In genomic region chr14:100286586-100287241, GRCm38 (mm10) we compare ENCODE assay signal across 8 mouse cellular contexts. TPM values are rescaled to one million over a fixed set of nuclear protein-coding genes. Genes with fewer than 3 reads are reported as not detected.
DNase-seq lines count a peak whose midpoint lies in the region; ATAC-seq and TF ChIP-seq lines count a peak whose summit lies in the region.

No protein-coding gene starts in this region.

- peak; percentile 15 to 45 for DNase-seq in heart, adult 2 months
- no peak for DNase-seq in heart, postnatal 25 days (ENCODE audit: low spot score)
- DNase-seq in cerebellum, postnatal 10 days: peak; percentile 46 to 50
- DNase-seq in heart, adult 8-10 months (ENCODE audit: low spot score): peak; percentile 44
- peak; percentile 16 to 17 for DNase-seq in left cerebral cortex, adult 2 months (ENCODE audit: extremely low spot score in 1 of 2, low spot score in 2 of 2)
- DNase-seq in ovary, postnatal 10 days (ENCODE audit: low spot score): no peak

- intact Hi-C loops in heart, adult 2 months (cut with DNase I): loop anchor here (5.0 to 10.0 kb wide), 4 partner anchors 192 to 461 kb away; no protein-coding TSS in a partner anchor
- intact Hi-C loops in heart, postnatal 25 days (cut with DNase I): loop anchor here (5.0 to 10.0 kb wide), 6 partner anchors 164 to 468 kb away; no protein-coding TSS in a partner anchor
- intact Hi-C loops in left cerebral cortex, adult 2 months (cut with DNase I): loop anchor here (5.0 kb wide), 3 partner anchors 76 to 279 kb away; no protein-coding TSS in a partner anchor

- peak overlapping the region; percentile 87 for H3K4me3 ChIP-seq in heart, adult 2 months
- peak overlapping the region; percentile 72 for H3K4me3 ChIP-seq in left cerebral cortex, adult 2 months
- H3K4me3 ChIP-seq in midbrain, embryonic 16.5 days (ENCODE audit: low read depth, low read length): peak overlapping the region; percentile 72

- no peaks in the 10 kb centered on the region; the same call in 1 of the 2 replicates for H3K4me1 ChIP-seq in heart, adult 2 months (ENCODE audit: control insufficient read depth, insufficient read depth, low read length)
- peaks cover 10% of the 10 kb centered on the region for H3K4me1 ChIP-seq in midbrain, embryonic 16.5 days (ENCODE audit: control insufficient read depth, insufficient read depth, low read length)

- WGBS in heart, adult 2 months: 22% methylated on average over 19 of the region's 19 CpGs
- 5% methylated on average over 19 of the region's 19 CpGs for WGBS in midbrain, embryonic 16.5 days

- no peak for ATAC-seq in midbrain, embryonic 16.5 days
- no peak for ATAC-seq in megakaryocyte progenitor cell, adult 5-6 weeks (replicated peaks; ENCODE audit: poor library complexity)

- no peak; the same call in 1 of the 2 replicates for TF ChIP-seq POLR2A in heart, adult 2 months (IDR thresholded peaks at IDR 0.05; ENCODE audit: insufficient read depth, low read depth, low read length)

- H3K9ac ChIP-seq in heart, adult 2 months (ENCODE audit: low read depth, low read length): peak overlapping the region; percentile 64
- peak overlapping the region; percentile 98 for H3K9ac ChIP-seq in midbrain, embryonic 16.5 days (ENCODE audit: low read depth, low read length)

- peak overlapping the region; percentile 93 for H3K27ac ChIP-seq in heart, adult 2 months
- peak overlapping the region; percentile 95 for H3K27ac ChIP-seq in left cerebral cortex, adult 2 months
- H3K27ac ChIP-seq in midbrain, embryonic 16.5 days (ENCODE audit: low read length): peak overlapping the region; percentile 95

- no peak for TF ChIP-seq EP300 in heart, adult 2 months (IDR thresholded peaks at IDR 0.05; ENCODE audit: insufficient read depth, low read depth, low read length)

- peaks cover 2% of the 10 kb centered on the region; the same call in 1 of the 2 replicates for H3K36me3 ChIP-seq in heart, adult 2 months (ENCODE audit: control insufficient read depth, insufficient read depth, low read length)
- H3K36me3 ChIP-seq in midbrain, embryonic 16.5 days (ENCODE audit: control insufficient read depth, insufficient read depth, low read length): no peaks in the 10 kb centered on the region

- no peak for TF ChIP-seq CTCF in heart, adult 2 months (IDR thresholded peaks at IDR 0.05)
- no peak; the same call in none of the 2 replicates for TF ChIP-seq CTCF in left cerebral cortex, adult 2 months (IDR thresholded peaks at IDR 0.05)

- H3K4me2 ChIP-seq in midbrain, embryonic 16.5 days (ENCODE audit: low read length): peak overlapping the region; percentile 78

- no peaks in the 10 kb centered on the region for H3K9me3 ChIP-seq in midbrain, embryonic 16.5 days (replicated peaks; ENCODE audit: control insufficient read depth, low read length, poor library complexity, severe bottlenecking)

- no peaks in the 10 kb centered on the region for H3K27me3 ChIP-seq in heart, adult 2 months (ENCODE audit: control insufficient read depth, insufficient read depth, low read length)
- no peaks in the 10 kb centered on the region for H3K27me3 ChIP-seq in midbrain, embryonic 16.5 days (ENCODE audit: control insufficient read depth, insufficient read depth, low read depth, low read length)

- H3K79me2 ChIP-seq in heart, adult 2 months (replicated peaks; ENCODE audit: control insufficient read depth, insufficient read depth, low read length): no peaks in the 10 kb centered on the region

RNA-seq across cellular contexts. Expression of gene Klf12, which starts 2.2 kb away (rescaled TPM):
- total RNA-seq in heart, adult 2 months (2021): 10 to 100 TPM; 15.3 to 15.8 TPM
- 8.6 and 14.6 TPM in 2 replicates for polyA plus RNA-seq in heart, adult 2 months (2012; rRNA removed)
- 10 to 100 TPM; 16.2 to 18.6 TPM for total RNA-seq in heart, postnatal 25 days (2021)
- 10 to 100 TPM; 18.2 to 20.2 (median 18.5) TPM for total RNA-seq in heart, adult 8-10 months (2022)
- 10 to 100 TPM; 53.6 to 55.7 TPM for total RNA-seq in left cerebral cortex, adult 2 months (2021)
- 51.3 and 60.2 TPM in 2 replicates for polyA plus RNA-seq in midbrain, embryonic 16.5 days (2015; fragmentation: Nextera tagmentation; extraction: Ambion mirVana)
- 0.20 and 1.2 TPM in 2 replicates for total RNA-seq in megakaryocyte progenitor cell, adult 5-6 weeks (2015)
- total RNA-seq in megakaryocyte progenitor cell, adult 5-6 weeks (2017): 0.44 TPM in 1 of 2 replicates, not detected in the other

Comparison
In these comparisons a context has a peak if more than half of its experiments do, and no peak if none do; other contexts are left out.
1. DNase-seq: peak in heart, adult 2 months (2 of 2), cerebellum, postnatal 10 days (2 of 2), heart, adult 8-10 months (single experiment) and left cerebral cortex, adult 2 months (2 of 2); none in heart, postnatal 25 days (single experiment) and ovary, postnatal 10 days (single experiment).
2. RNA of gene Klf12, which starts 2.2 kb away (total RNA-seq): 53.6 to 55.7 TPM in left cerebral cortex, adult 2 months, 16.2 to 18.6 TPM in heart, postnatal 25 days, 18.2 to 20.2 TPM in heart, adult 8-10 months and 15.3 to 15.8 TPM in heart, adult 2 months; 0.20 to 1.2 TPM in megakaryocyte progenitor cell, adult 5-6 weeks; every median in the first group is over 4 times any median in the second.
3. Peak in every context shown above with its lines, with median percentiles within 50 percentile points of each other: H3K27ac ChIP-seq and H3K4me3 ChIP-seq.